ENCODE assay signal across 15 mouse cellular contexts in the genomic region with DNA sequence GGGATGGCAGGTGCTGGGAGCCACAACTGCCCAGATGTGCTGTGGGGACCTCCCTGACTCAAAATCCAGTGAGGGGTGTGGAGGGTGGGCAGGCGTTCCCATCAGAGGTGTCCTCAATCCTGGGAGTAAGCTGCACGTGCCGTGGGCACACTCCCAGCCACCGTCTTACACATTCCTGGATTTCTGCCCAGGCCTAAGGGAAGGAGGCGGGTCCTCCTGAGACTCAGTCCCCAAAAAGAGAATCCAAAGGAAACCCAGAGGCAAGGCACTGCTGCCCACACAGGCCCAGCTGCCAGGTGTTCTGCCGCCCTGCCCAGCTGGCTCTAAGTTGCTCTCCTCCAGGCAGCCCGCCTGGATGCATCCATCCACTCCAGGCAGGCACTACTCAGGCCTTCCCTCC. TPM values are rescaled to one million over a fixed set of nuclear protein-coding genes. Genes with fewer than 3 reads are reported as not detected.
DNase-seq lines count a peak whose midpoint lies in the region; ATAC-seq and TF ChIP-seq lines count a peak whose summit lies in the region.
"Had no signal": no experiment of that assay in that cellular context is flagged by ENCODE, and none has a peak within 500 bp of the region (broad histone marks: within the 10 kb centered on the region; RNA-seq: fewer than 3 reads in every experiment).

No protein-coding gene starts in this region.

- peak overlapping the region; percentile 21; the same call in 1 of the 2 replicates for H3K4me3 ChIP-seq in G1E (ENCODE audit: low read depth, low read length)
- H3K4me3 ChIP-seq in embryonic facial prominence, embryonic 13.5 days: no peak overlapping the region
- H3K4me3 ChIP-seq in liver, embryonic 11.5 days (ENCODE audit: low read depth, low read length): no peak overlapping the region
- H3K4me3 ChIP-seq: intestine, embryonic 15.5 days; neural tube, embryonic 12.5 days had no signal

- TF ChIP-seq CTCF in G1E (IDR thresholded peaks at IDR 0.05; ENCODE audit: low read depth, low read length): no peak

- no peaks in the 10 kb centered on the region; the same call in 1 of the 2 replicates for H3K27me3 ChIP-seq in G1E (ENCODE audit: insufficient read depth, low read length)
- H3K27me3 ChIP-seq in embryonic facial prominence, embryonic 13.5 days: peaks cover 84% of the 10 kb centered on the region
- peaks cover 17% of the 10 kb centered on the region for H3K27me3 ChIP-seq in liver, embryonic 11.5 days (replicated peaks; ENCODE audit: control insufficient read depth, insufficient read depth, low read length)

- peaks cover 98% of the 10 kb centered on the region for H3K9me3 ChIP-seq in G1E (replicated peaks)
- no peaks in the 10 kb centered on the region for H3K9me3 ChIP-seq in embryonic facial prominence, embryonic 13.5 days
- no peaks in the 10 kb centered on the region for H3K9me3 ChIP-seq in liver, embryonic 11.5 days (ENCODE audit: control insufficient read depth, low read length)
- H3K9me3 ChIP-seq: intestine, embryonic 15.5 days; neural tube, embryonic 12.5 days had no signal

- H3K4me2 ChIP-seq in embryonic facial prominence, embryonic 13.5 days: no peak overlapping the region
- no peak overlapping the region for H3K4me2 ChIP-seq in liver, embryonic 11.5 days
- H3K4me2 ChIP-seq: intestine, embryonic 15.5 days; neural tube, embryonic 12.5 days had no signal

- 55% methylated on average over 7 of the region's 7 CpGs for WGBS in embryonic facial prominence, embryonic 13.5 days
- 84% methylated on average over 7 of the region's 7 CpGs for WGBS in liver, embryonic 11.5 days

- intact Hi-C loops in left cerebral cortex, postnatal 25 days (cut with DNase I): no loop called here

- no peak overlapping the region for H3K9ac ChIP-seq in embryonic facial prominence, embryonic 13.5 days
- no peak overlapping the region for H3K9ac ChIP-seq in liver, embryonic 11.5 days (ENCODE audit: low read depth, low read length)
- H3K9ac ChIP-seq: intestine, embryonic 15.5 days; neural tube, embryonic 12.5 days had no signal

- H3K36me3 ChIP-seq in G1E (replicated peaks): no peaks in the 10 kb centered on the region
- H3K36me3 ChIP-seq in embryonic facial prominence, embryonic 13.5 days: no peaks in the 10 kb centered on the region
- no peaks in the 10 kb centered on the region for H3K36me3 ChIP-seq in liver, embryonic 11.5 days (ENCODE audit: control insufficient read depth, insufficient read depth, low read length)
- H3K36me3 ChIP-seq: intestine, embryonic 15.5 days; neural tube, embryonic 12.5 days had no signal

- ATAC-seq in G1E (ENCODE audit: extremely low read depth, insufficient number of reproducible peaks, low FRiP score, poor library complexity, severe bottlenecking): no peak
- peak; percentile 38; the same call in 1 of the 2 replicates for ATAC-seq in embryonic facial prominence, embryonic 13.5 days (ENCODE audit: insufficient number of reproducible peaks, insufficient read depth, low FRiP score, low TSS enrichment, low read depth)
- ATAC-seq in liver, embryonic 11.5 days (replicated peaks; ENCODE audit: low FRiP score): no peak
- ATAC-seq: activated CD4-positive, CD25-positive, alpha-beta regulatory T cell, adult 4 months; intestine, embryonic 15.5 days; lung, postnatal 0 days had no signal

- DNase-seq in left cerebral cortex, postnatal 25 days (ENCODE audit: low spot score in 2 of 2): peak; percentile 12 to 57
- DNase-seq in left cerebral cortex, adult 11 months (ENCODE audit: low spot score): no peak
- no peak for DNase-seq in G1E (ENCODE audit: low spot score)
- peak; percentile 53 to 62 for DNase-seq in right cerebral cortex, postnatal 10 days (ENCODE audit: low spot score in 2 of 2)
- no peak for DNase-seq in kidney, postnatal 14 days
- no peak for DNase-seq in liver, embryonic 11.5 days (ENCODE audit: low spot score)
- DNase-seq: cerebellum, adult 18-20 months; embryo, embryonic 11 days; kidney, postnatal 36 days had no signal

- H3K27ac ChIP-seq in embryonic facial prominence, embryonic 13.5 days: no peak overlapping the region
- H3K27ac ChIP-seq in liver, embryonic 11.5 days (ENCODE audit: low read depth, low read length): no peak overlapping the region
- H3K27ac ChIP-seq: intestine, embryonic 15.5 days; neural tube, embryonic 12.5 days had no signal

- H3K4me1 ChIP-seq in G1E (ENCODE audit: insufficient read depth, low read depth, low read length): no peaks in the 10 kb centered on the region
- H3K4me1 ChIP-seq in embryonic facial prominence, embryonic 13.5 days: peaks cover 10% of the 10 kb centered on the region
- no peaks in the 10 kb centered on the region for H3K4me1 ChIP-seq in liver, embryonic 11.5 days (replicated peaks; ENCODE audit: control insufficient read depth, insufficient read depth, low read length)
- H3K4me1 ChIP-seq: intestine, embryonic 15.5 days had no signal

RNA-seq across cellular contexts. Expression of gene Begain, which starts 28.7 kb away (rescaled TPM):
- total RNA-seq in left cerebral cortex, postnatal 25 days (2021): 100 to 1,000 TPM; 146 to 149 TPM
- total RNA-seq in G1E (2014; fragmentation: Nextera tagmentation): not detected in 2 replicates
- not detected in 2 replicates for total RNA-seq in G1E (2017)
- not detected in 2 replicates for polyA plus RNA-seq in G1E (2012)
- 8.8 and 11.8 TPM in 2 replicates for polyA plus RNA-seq in embryonic facial prominence, embryonic 13.5 days (2015; fragmentation: Nextera tagmentation; extraction: Ambion mirVana)
- polyA plus RNA-seq in liver, embryonic 11.5 days (2014; fragmentation: Nextera tagmentation; extraction: Ambion mirVana): 2.2 and 3.2 TPM in 2 replicates
- total RNA-seq: liver, adult 2 months had no signal
- polyA plus RNA-seq: activated CD4-positive, CD25-positive, alpha-beta regulatory T cell, adult 4 months; liver, adult 2 months had no signal

Comparison
In these comparisons a context has a peak if more than half of its experiments do, and no peak if none do; other contexts are left out.
1. DNase-seq: peak in left cerebral cortex, postnatal 25 days (2 of 2) and right cerebral cortex, postnatal 10 days (2 of 2); none in left cerebral cortex, adult 11 months (single experiment), G1E (single experiment), kidney, postnatal 14 days (single experiment) and liver, embryonic 11.5 days (single experiment).